ENCODE assay signal across 8 mouse cellular contexts in genomic region chr10:120209539-120209925, GRCm38 (mm10). TPM values are rescaled to one million over a fixed set of nuclear protein-coding genes. Genes with fewer than 3 reads are reported as not detected.
DNase-seq lines count a peak whose midpoint lies in the region; ATAC-seq lines count a peak whose summit lies in the region.

No protein-coding gene starts in this region.

- peak overlapping the region; percentile 78 for H3K4me2 ChIP-seq in heart, embryonic 14.5 days (ENCODE audit: low read length)

- DNase-seq in heart, adult 8-10 months (ENCODE audit: low spot score): no peak
- DNase-seq in Muller cell, postnatal 12 days (ENCODE audit: inconsistent ontology term): peak; percentile 43
- no peak for DNase-seq in right cerebral cortex, postnatal 10 days (ENCODE audit: low spot score in 2 of 2)
- no peak for DNase-seq in retina, postnatal 1 day
- no peak for DNase-seq in layer of hippocampus, adult 8-10 months (ENCODE audit: low spot score in 2 of 2)

- H3K4me1 ChIP-seq in heart, embryonic 14.5 days (ENCODE audit: control insufficient read depth in 2 of 2, insufficient read depth in 2 of 2, low read length in 2 of 2): peaks cover 0 to 7% of the 10 kb centered on the region in 2 experiments; a peak in 1 of 4 replicates

- peaks cover 60% of the 10 kb centered on the region for H3K79me2 ChIP-seq in macrophage (ENCODE audit: inconsistent target)

- H3K9me3 ChIP-seq in heart, embryonic 14.5 days (ENCODE audit: control insufficient read depth, low read length): no peaks in the 10 kb centered on the region

- ATAC-seq in heart, embryonic 14.5 days (ENCODE audit: insufficient number of reproducible peaks, insufficient read depth, low FRiP score, low read depth): no peak
- peak; percentile 38; the same call in 1 of the 2 replicates for ATAC-seq in granulocyte monocyte progenitor cell, adult 5-6 weeks (replicated peaks; ENCODE audit: poor library complexity, severe bottlenecking)

- no peaks in the 10 kb centered on the region for H3K27me3 ChIP-seq in heart, embryonic 14.5 days (ENCODE audit: control insufficient read depth, insufficient read depth, low read length)

- peak overlapping the region; percentile 83 for H3K9ac ChIP-seq in heart, embryonic 14.5 days (ENCODE audit: low read length)

- no peaks in the 10 kb centered on the region for H3K36me3 ChIP-seq in heart, embryonic 14.5 days (ENCODE audit: control insufficient read depth, insufficient read depth, low read length)
- H3K36me3 ChIP-seq in macrophage (ENCODE audit: inconsistent target): no peaks in the 10 kb centered on the region

- H3K27ac ChIP-seq in heart, embryonic 14.5 days (replicated peaks in 1 of 2; ENCODE audit: control insufficient read depth in 1 of 2, insufficient read depth in 1 of 2, low read depth in 2 of 2, low read length in 2 of 2): no peak overlapping the region
- peak overlapping the region; percentile 57 for H3K27ac ChIP-seq in macrophage

- 70% methylated on average over 6 of the region's 6 CpGs for WGBS in heart, embryonic 14.5 days
- 4% methylated on average over 5 of the region's 6 CpGs for WGBS in macrophage (ENCODE audit: missing documents)

- H3K4me3 ChIP-seq in heart, embryonic 14.5 days (ENCODE audit: control insufficient read depth in 1 of 2, insufficient read depth in 1 of 2, low read depth in 1 of 2, low read length in 2 of 2): peak overlapping the region in 1 of 2 experiments; percentile 82; a peak in 3 of 4 replicates
- H3K4me3 ChIP-seq in macrophage (ENCODE audit: inconsistent target): peak overlapping the region; percentile 96

RNA-seq across cellular contexts. Expression of gene Irak3, which starts 7.6 kb away (rescaled TPM):
- 0.41 and 0.42 TPM in 2 replicates for polyA plus RNA-seq in heart, embryonic 14.5 days (2014; fragmentation: Nextera tagmentation; extraction: Ambion mirVana)
- 1 to 10 TPM; 2.6 to 3.9 (median 3.0) TPM for total RNA-seq in heart, adult 8-10 months (2022)
- total RNA-seq in granulocyte monocyte progenitor cell, adult 5-6 weeks (2014; fragmentation: Nextera tagmentation): 37.4 and 45.1 TPM in 2 replicates
- total RNA-seq in granulocyte monocyte progenitor cell, adult 5-6 weeks (2017): 21.7 and 24.0 TPM in 2 replicates
- total RNA-seq in macrophage (2018; cell fraction: chromatin; rRNA removed): 100 to 1,000 TPM in 7 of 26 experiments, 10 to 100 TPM in 19; 20.4 to 283 (median 70.2) TPM
- total RNA-seq in macrophage (2018; cell fraction: cytosol; rRNA removed): 10 to 100 TPM; 17.8 to 86.8 (median 35.4) TPM
- total RNA-seq in macrophage (2018; cell fraction: nucleus; rRNA removed): 100 to 1,000 TPM in 4 of 26 experiments, 10 to 100 TPM in 22; 33.5 to 132 (median 59.3) TPM
- 12.3 to 31.5 TPM (median 17.1 TPM) in 3 replicates for polyA plus RNA-seq in macrophage (2018)
- total RNA-seq in layer of hippocampus, adult 8-10 months (2022): 1 to 10 TPM; 1.6 to 2.5 (median 1.8) TPM

RNA-seq across cellular contexts. Expression of gene Tmbim4, which starts 8.1 kb away (rescaled TPM):
- polyA plus RNA-seq in heart, embryonic 14.5 days (2014; fragmentation: Nextera tagmentation; extraction: Ambion mirVana): 116 and 130 TPM in 2 replicates
- total RNA-seq in heart, adult 8-10 months (2022): 100 to 1,000 TPM; 101 to 113 (median 108) TPM
- total RNA-seq in granulocyte monocyte progenitor cell, adult 5-6 weeks (2014; fragmentation: Nextera tagmentation): 87.9 and 100 TPM in 2 replicates
- total RNA-seq in granulocyte monocyte progenitor cell, adult 5-6 weeks (2017): 100 and 140 TPM in 2 replicates
- 100 to 1,000 TPM in 22 of 26 experiments, 10 to 100 TPM in 4; 86.1 to 297 (median 159) TPM for total RNA-seq in macrophage (2018; cell fraction: chromatin; rRNA removed)
- total RNA-seq in macrophage (2018; cell fraction: cytosol; rRNA removed): 100 to 1,000 TPM in 25 of 26 experiments, 10 to 100 TPM in 1; 100.0 to 212 (median 153) TPM
- total RNA-seq in macrophage (2018; cell fraction: nucleus; rRNA removed): 100 to 1,000 TPM in 24 of 26 experiments, 10 to 100 TPM in 2; 84.6 to 315 (median 163) TPM
- 63.2 to 146 TPM (median 114 TPM) in 3 replicates for polyA plus RNA-seq in macrophage (2018)
- 10 to 100 TPM; 58.6 to 66.2 (median 62.9) TPM for total RNA-seq in layer of hippocampus, adult 8-10 months (2022)

RNA-seq across cellular contexts. Expression of gene Llph, which starts 17.3 kb away (rescaled TPM):
- 29.1 and 30.9 TPM in 2 replicates for polyA plus RNA-seq in heart, embryonic 14.5 days (2014; fragmentation: Nextera tagmentation; extraction: Ambion mirVana)
- total RNA-seq in heart, adult 8-10 months (2022): 10 to 100 TPM in 1 of 4 experiments, 1 to 10 TPM in 3; 8.6 to 12.7 (median 9.3) TPM
- 73.4 and 83.8 TPM in 2 replicates for total RNA-seq in granulocyte monocyte progenitor cell, adult 5-6 weeks (2014; fragmentation: Nextera tagmentation)
- 80.4 and 84.9 TPM in 2 replicates for total RNA-seq in granulocyte monocyte progenitor cell, adult 5-6 weeks (2017)
- total RNA-seq in macrophage (2018; cell fraction: chromatin; rRNA removed): 10 to 100 TPM in 24 of 26 experiments, 1 to 10 TPM in 2; 5.8 to 26.9 (median 19.4) TPM
- 10 to 100 TPM; 26.4 to 51.3 (median 35.6) TPM for total RNA-seq in macrophage (2018; cell fraction: cytosol; rRNA removed)
- 10 to 100 TPM; 15.0 to 33.8 (median 23.1) TPM for total RNA-seq in macrophage (2018; cell fraction: nucleus; rRNA removed)
- 34.0 to 57.9 TPM (median 50.2 TPM) in 3 replicates for polyA plus RNA-seq in macrophage (2018)
- 10 to 100 TPM; 13.9 to 18.5 (median 15.9) TPM for total RNA-seq in layer of hippocampus, adult 8-10 months (2022)

Comparison
In these comparisons a context has a peak if more than half of its experiments do, and no peak if none do; other contexts are left out.
1. RNA of gene Irak3, which starts 7.6 kb away (total RNA-seq): 21.7 to 45.1 TPM in granulocyte monocyte progenitor cell, adult 5-6 weeks; 2.6 to 3.9 TPM in heart, adult 8-10 months and 1.6 to 2.5 TPM in layer of hippocampus, adult 8-10 months; every median in the first group is over 4 times any median in the second.